Mouse (Mus musculus) heart, embryonic 11.5 days (tissue): ENCODE data around the gene Olfr1413. TPM values are rescaled to one million over a fixed set of nuclear protein-coding genes. Genes with fewer than 3 reads are reported as not detected.

Experiments used
- ATAC-seq: fragments of 200-750 bp; cut with Nextera tagmentation; replicated peaks from 2 replicates; pipeline ENCODE4 v1.8.0; 2017; ENCODE audit warnings: moderate library complexity; ENCODE audit not compliant: insufficient number of reproducible peaks, low FRiP score, low TSS enrichment
- H3K27ac ChIP-seq: fragments of 300-500 bp; sonication (generic); 2 replicates; pipeline ENCODE4 v1.5.1; 2014; ENCODE audit warnings: mild to moderate bottlenecking, low read depth, low read length
- H3K27me3 ChIP-seq: fragments of 300-500 bp; sonication (generic); 2 replicates; pipeline ENCODE4 v1.6.1; 2014; ENCODE audit warnings: mild to moderate bottlenecking, low read length, mixed read lengths; ENCODE audit not compliant: control insufficient read depth, insufficient read depth
- H3K36me3 ChIP-seq: fragments of 300-500 bp; sonication (generic); 2 replicates; pipeline ENCODE4 v1.6.1; 2014; ENCODE audit warnings: mild to moderate bottlenecking, low read length, moderate library complexity, mixed read lengths; ENCODE audit not compliant: control insufficient read depth, insufficient read depth
- H3K4me1 ChIP-seq: fragments of 300-500 bp; sonication (generic); 2 replicates; pipeline ENCODE4 v1.6.1; 2014; ENCODE audit warnings: low read length; ENCODE audit not compliant: control insufficient read depth, insufficient read depth
- H3K4me2 ChIP-seq: fragments of 300-500 bp; sonication (generic); 2 replicates; pipeline ENCODE4 v1.6.1; 2014; ENCODE audit warnings: mild to moderate bottlenecking, moderate library complexity
- H3K4me3 ChIP-seq: fragments of 300-500 bp; sonication (generic); 2 replicates; pipeline ENCODE4 v1.5.1; 2014; ENCODE audit warnings: low read depth, low read length
- H3K9ac ChIP-seq: fragments of 300-500 bp; sonication (generic); 2 replicates; pipeline ENCODE4 v1.6.1; 2014; ENCODE audit warnings: mild to moderate bottlenecking, low read depth, low read length, moderate library complexity
- H3K9me3 ChIP-seq: fragments of 300-500 bp; sonication (generic); replicated peaks from 2 replicates; pipeline ENCODE4 v1.6.1; 2016; ENCODE audit warnings: low read length; ENCODE audit not compliant: control insufficient read depth
- WGBS: fragments of 180-500 bp; shearing (Covaris S2); extraction: QIAGEN DNeasy Blood & Tissue Kit; methylation state at CpG from one replicate; pipeline ENCODE4 v1.1.7; 2014; ENCODE audit not compliant: insufficient replicate concordance; 5-methylcytosine and 5-hydroxymethylcytosine counted together
- polyA plus RNA-seq: library from polyadenylated mRNA; unstranded; fragments of >200 nt; fragmentation: Nextera tagmentation; extraction: Ambion mirVana; gene quantifications from 2 replicates; pipeline ENCODE4 v1.2.1, GENCODE M21; 2014

Olfr1413 gene
- not detected in 2 replicates for polyA plus RNA-seq

DNA sequence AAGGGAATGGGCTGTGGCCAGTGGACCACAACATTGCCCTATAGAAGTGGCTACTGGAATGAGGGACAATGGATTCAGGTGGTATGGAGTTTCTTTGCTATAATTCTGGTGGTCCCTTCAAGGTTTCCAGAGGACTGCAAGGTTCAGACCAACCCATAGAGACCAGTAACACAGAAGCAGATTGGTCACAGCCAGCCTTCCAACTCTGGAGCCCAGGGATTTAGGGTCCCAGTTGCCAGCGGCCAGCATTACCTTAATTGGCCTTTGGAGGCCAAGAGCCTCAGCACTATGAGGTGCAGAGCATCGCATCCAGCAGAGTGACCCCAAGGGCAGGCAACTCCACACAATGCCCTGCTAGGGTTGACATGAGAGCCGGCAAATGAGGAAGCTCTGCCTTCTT is at the start of gene Olfr1413:
Gene Olfr1413 (plus strand): TSS at position 301 of the 400 bp plus-strand sequence.
- WGBS = 66% methylated on average over 3 of the region's 3 CpGs
- Histone ChIP-seq H3K4me2 (no peak within 1 kb of the TSS), H3K36me3 (no peaks in the 10 kb centered on the region), H3K4me3 (no peak within 1 kb of the TSS), H3K4me1 (no peaks in the 10 kb centered on the region), H3K27ac (no peak within 1 kb of the TSS), H3K9ac (no peak within 1 kb of the TSS), H3K9me3 (no peaks in the 10 kb centered on the region), H3K27me3 (no peaks in the 10 kb centered on the region)
- ATAC-seq = no peak

DNA sequence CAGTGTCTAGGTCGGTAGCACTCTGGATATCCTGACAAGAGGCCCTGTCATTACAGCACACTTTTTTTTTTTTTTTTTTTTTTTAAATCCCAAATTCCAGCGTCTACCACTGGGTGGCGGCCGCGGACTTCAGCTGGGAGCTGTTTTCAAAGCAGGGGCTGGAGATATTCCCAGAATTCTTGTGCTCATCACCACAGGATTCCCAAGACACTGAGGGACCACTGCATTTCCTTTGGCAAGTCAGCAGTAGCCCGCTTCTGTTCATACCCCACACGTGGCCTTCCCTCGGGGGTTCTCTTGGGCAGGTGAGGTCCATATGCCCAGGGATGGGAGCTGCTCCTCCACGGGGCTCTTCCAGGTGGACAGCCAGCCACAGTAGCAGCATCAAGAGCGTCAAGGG is 49.7 kb upstream of the Olfr1413 start:
- Histone ChIP-seq H3K9ac (no peak overlapping the region), H3K27me3 (no peaks in the 10 kb centered on the region; the same call in none of the 2 replicates), H3K4me3 (no peak overlapping the region), H3K4me1 (no peaks in the 10 kb centered on the region), H3K9me3 (no peaks in the 10 kb centered on the region), H3K27ac (no peak overlapping the region), H3K36me3 (no peaks in the 10 kb centered on the region), H3K4me2 (no peak overlapping the region)
- ATAC-seq = no peak
- WGBS = 23% methylated on average over 10 of the region's 10 CpGs

DNA sequence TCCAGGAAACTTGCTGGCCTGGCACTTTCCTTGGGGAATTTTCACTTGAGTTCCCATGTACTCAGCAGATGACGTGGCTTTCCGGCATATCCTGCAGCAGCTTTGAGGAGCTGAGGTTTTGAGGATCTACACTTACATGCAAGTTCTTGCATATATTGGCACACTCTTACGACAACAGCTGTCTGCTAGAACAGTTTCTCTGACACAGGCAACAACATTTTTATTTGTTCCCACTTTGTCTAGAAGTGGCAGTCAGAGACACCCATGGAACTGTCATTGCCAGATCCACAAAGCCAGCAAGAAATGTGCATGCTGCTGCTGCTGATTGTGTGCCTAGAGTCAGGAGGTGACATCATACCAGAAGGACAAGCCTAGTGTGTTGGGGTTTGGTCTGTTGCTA is 47.4 kb upstream of the Olfr1413 start:
- H3K4me1 ChIP-seq = no peaks in the 10 kb centered on the region
- no peak overlapping the region for H3K4me3 ChIP-seq
- H3K4me2 ChIP-seq = no peak overlapping the region
- no peaks in the 10 kb centered on the region for H3K36me3 ChIP-seq
- H3K9me3 ChIP-seq = no peaks in the 10 kb centered on the region
- H3K27ac ChIP-seq = no peak overlapping the region
- WGBS = 76% methylated on average over 3 of the region's 3 CpGs
- no peaks in the 10 kb centered on the region; the same call in none of the 2 replicates for H3K27me3 ChIP-seq
- H3K9ac ChIP-seq = no peak overlapping the region
- ATAC-seq = no peak

DNA sequence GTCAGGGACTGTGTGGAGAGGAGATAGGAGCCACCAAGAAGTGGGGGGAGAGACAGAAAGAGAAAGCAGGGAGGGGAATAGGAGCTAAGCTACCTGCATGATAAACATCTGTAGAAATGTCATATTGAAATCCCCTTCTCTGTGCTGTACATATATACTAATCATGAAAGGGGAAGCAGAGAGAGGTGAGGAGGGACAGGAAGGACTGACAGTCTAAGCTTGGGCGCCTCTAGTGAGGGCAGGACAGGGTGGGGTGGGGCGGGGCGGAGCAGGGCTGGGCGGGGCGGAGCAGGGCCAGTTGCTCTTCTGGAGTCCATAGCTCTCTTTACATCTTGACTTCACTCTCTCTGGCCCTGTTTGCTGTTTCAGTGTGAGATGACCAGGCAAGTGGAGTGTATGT is 34.1 kb upstream of the Olfr1413 start:
- H3K27me3 ChIP-seq = no peaks in the 10 kb centered on the region
- ATAC-seq = no peak
- H3K27ac ChIP-seq = no peak overlapping the region
- no peaks in the 10 kb centered on the region for H3K36me3 ChIP-seq
- WGBS = 48% methylated on average over 5 of the region's 5 CpGs
- H3K9me3 ChIP-seq = no peaks in the 10 kb centered on the region
- H3K4me2 ChIP-seq = no peak overlapping the region
- no peak overlapping the region for H3K4me3 ChIP-seq
- no peaks in the 10 kb centered on the region for H3K4me1 ChIP-seq
- no peak overlapping the region for H3K9ac ChIP-seq

DNA sequence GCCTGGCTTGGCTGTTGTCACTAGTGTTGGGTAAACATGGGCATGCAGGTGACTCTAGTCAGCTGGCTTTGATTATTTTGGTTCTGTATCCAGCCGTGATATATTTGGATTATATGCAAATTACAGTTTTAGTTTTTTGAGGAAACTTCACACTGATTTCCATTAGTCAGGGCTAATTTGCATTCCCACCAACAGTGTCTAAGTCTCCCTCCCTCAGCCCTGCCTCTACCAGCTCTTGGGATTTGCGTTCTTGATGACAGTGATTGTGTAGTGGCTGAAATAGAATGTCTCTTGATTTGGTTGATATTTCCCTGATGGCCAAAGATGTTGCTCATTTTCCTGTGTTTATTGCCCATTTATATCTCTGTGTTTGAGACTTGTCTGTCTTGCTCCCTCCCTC is 32.1 kb upstream of the Olfr1413 start:
- Histone ChIP-seq H3K36me3 (no peaks in the 10 kb centered on the region), H3K4me2 (no peak overlapping the region), H3K9ac (no peak overlapping the region), H3K27ac (no peak overlapping the region), H3K9me3 (no peaks in the 10 kb centered on the region), H3K27me3 (no peaks in the 10 kb centered on the region), H3K4me1 (no peaks in the 10 kb centered on the region), H3K4me3 (no peak overlapping the region)
- no peak for ATAC-seq
- 40% methylated on average over 2 of the region's 2 CpGs for WGBS

DNA sequence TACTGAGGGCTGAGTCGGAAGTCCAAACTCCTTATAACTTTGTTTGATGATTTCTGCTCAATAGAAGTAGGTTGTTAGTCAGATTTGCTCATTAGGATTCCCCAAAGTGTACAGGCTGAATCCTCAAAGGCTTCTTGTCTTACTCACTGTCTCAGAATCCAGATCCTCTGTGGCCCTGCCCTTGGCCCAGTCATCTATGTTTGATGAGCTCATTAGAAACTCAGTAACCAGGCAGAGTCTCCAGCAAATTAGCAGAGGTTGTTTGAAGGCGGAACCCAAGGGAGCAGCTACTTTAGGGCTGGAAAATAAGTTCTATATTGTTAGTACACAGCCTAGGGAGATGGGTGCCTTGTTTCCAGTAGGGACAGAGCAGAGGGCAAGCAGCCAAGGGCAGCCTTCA is 25.2 kb upstream of the Olfr1413 start:
- H3K4me3 ChIP-seq = no peak overlapping the region
- H3K4me2 ChIP-seq = no peak overlapping the region
- no peaks in the 10 kb centered on the region for H3K9me3 ChIP-seq
- no peaks in the 10 kb centered on the region for H3K27me3 ChIP-seq
- 69% methylated on average over 2 of the region's 2 CpGs for WGBS
- H3K36me3 ChIP-seq = no peaks in the 10 kb centered on the region
- H3K4me1 ChIP-seq = no peaks in the 10 kb centered on the region
- ATAC-seq = no peak
- no peak overlapping the region for H3K27ac ChIP-seq
- no peak overlapping the region for H3K9ac ChIP-seq

DNA sequence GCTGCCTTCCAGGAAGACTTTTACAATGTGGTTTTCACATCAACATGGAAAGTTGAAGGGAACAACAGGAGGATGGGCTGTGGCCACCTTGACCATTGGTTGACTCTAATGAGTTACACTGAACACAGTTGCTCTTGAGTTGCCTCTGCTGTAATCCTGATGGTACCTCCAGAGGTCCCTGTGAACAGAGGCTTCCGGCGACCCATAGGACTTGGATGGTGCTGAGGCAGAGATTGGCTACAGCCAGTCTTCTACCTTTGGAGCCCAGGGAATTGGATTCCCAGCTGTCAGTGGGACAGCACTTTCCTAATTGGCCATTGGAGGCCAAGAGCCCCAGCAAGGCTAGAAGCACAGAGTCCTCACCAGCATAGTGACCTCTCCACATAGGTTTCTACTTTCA is 14.4 kb downstream of the Olfr1413 start, which contains the start of gene Olfr1412:
Gene Olfr1412 (plus strand): TSS at position 301 of the 400 bp plus-strand sequence.
- no peaks in the 10 kb centered on the region for H3K9me3 ChIP-seq
- H3K27ac ChIP-seq = no peak within 1 kb of the TSS
- H3K36me3 ChIP-seq = no peaks in the 10 kb centered on the region
- ATAC-seq = no peak
- H3K4me1 ChIP-seq = no peaks in the 10 kb centered on the region
- no peaks in the 10 kb centered on the region for H3K27me3 ChIP-seq
- no peak within 1 kb of the TSS for H3K4me3 ChIP-seq
- no peak within 1 kb of the TSS for H3K4me2 ChIP-seq
- 72% methylated on average over 2 of the region's 2 CpGs for WGBS
- H3K9ac ChIP-seq = no peak within 1 kb of the TSS

DNA sequence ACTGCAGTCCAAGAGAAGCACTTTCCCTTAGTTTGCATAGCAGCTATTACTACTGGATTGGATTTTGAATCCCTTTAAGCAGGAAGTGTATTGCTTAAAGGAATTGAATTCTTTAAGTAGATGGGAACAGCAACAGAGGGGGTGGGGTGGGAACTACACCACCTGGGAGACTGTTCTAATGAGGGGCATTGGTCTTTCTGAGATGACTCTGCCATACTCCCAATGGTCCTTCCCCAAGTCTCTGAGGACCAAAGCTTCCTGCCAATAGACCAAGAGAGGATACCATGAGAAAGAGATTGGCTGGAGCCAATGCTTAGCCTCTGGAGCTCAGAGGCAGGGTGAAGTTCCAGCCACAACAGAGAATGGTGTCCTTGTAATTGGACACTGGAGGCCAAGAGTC is 23.0 kb downstream of the Olfr1413 start, which contains the start of gene Olfr1411:
Gene Olfr1411 (plus strand): TSS at position 301 of the 400 bp plus-strand sequence.
- H3K27ac ChIP-seq = no peak within 1 kb of the TSS
- no peaks in the 10 kb centered on the region for H3K4me1 ChIP-seq
- ATAC-seq = no peak
- H3K4me3 ChIP-seq = no peak within 1 kb of the TSS
- H3K9ac ChIP-seq = no peak within 1 kb of the TSS
- no peaks in the 10 kb centered on the region for H3K36me3 ChIP-seq
- no peak within 1 kb of the TSS for H3K4me2 ChIP-seq
- H3K9me3 ChIP-seq = no peaks in the 10 kb centered on the region
- no peaks in the 10 kb centered on the region for H3K27me3 ChIP-seq

DNA sequence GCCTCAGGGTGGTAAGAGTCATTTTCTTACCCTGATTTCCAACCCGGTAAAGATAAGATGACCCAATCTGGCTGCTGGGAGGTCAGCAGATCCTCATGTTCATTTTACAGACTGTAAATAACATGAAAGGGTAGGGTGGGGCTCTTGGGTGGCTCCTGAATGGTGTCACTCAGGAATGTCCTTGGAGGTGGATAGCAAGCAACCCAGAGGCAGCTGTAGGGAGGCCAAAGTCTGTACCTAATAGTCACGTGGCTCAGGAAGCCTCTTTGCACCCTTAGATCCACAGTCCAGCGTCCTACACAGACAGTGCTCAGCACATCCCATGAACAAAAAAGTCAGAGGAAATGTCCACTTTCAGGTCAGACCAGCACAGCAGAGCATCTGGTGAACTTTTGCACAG is 24.9 kb downstream of the Olfr1413 start:
- no peak overlapping the region for H3K27ac ChIP-seq
- H3K9ac ChIP-seq = no peak overlapping the region
- H3K4me2 ChIP-seq = no peak overlapping the region
- no peaks in the 10 kb centered on the region for H3K4me1 ChIP-seq
- no peak overlapping the region for H3K4me3 ChIP-seq
- no peaks in the 10 kb centered on the region for H3K36me3 ChIP-seq
- no peaks in the 10 kb centered on the region for H3K9me3 ChIP-seq
- no peak for ATAC-seq
- 67% methylated on average over 3 of the region's 3 CpGs for WGBS
- no peaks in the 10 kb centered on the region for H3K27me3 ChIP-seq
